Mouse (Mus musculus) right cerebral cortex, postnatal 25 days (tissue): Measurements from ENCODE around the gene Vmn2r76.
"Not testable (repeated sequence)": the region's sequence is repeated elsewhere in the genome, so short reads cannot be mapped to it uniquely, and the experiment has no call there.

Experiments
- DNase-seq: peaks from one replicate; pipeline ENCODE4 v3.0.0; 2022

Vmn2r76 gene

GRCm38 (mm10) chr7:86246208-86246607 lies at the start of gene Vmn2r76:
TSS of gene Vmn2r76 (minus strand) at chr7:86246308.
- no peak for DNase-seq

GRCm38 (mm10) chr7:86277072-86277471 lies 31.0 kb upstream of the Vmn2r76 start, which contains the start of gene Olfr310:
TSS of gene Olfr310 (minus strand) at chr7:86277172.
- no peak for DNase-seq

GRCm38 (mm10) chr7:86211345-86211744 lies 34.8 kb downstream of the Vmn2r76 start:
- DNase-seq = no peak

GRCm38 (mm10) chr7:86171678-86172077 lies 74.4 kb downstream of the Vmn2r76 start, which contains the start of gene Vmn2r75:
TSS of gene Vmn2r75 (minus strand) at chr7:86171778.
- DNase-seq = not testable (repeated sequence)
